Mouse (Mus musculus): ENCODE measurements at regions not wholly inside any gene's neighbourhood (a gene's known extent, or its start where the extent isn't known, plus 50 kb on each side); places are given as distances from the start of the nearest gene placed in this dataset.

GRCm38 (mm10) chr7:89073939-89074690 lies 329.9 kb downstream of the Tmem135 start:
- TF ChIP-seq CTCF (IDR thresholded peaks at IDR 0.05; ENCODE audit: low read depth) (no peak), EP300 (IDR thresholded peaks at IDR 0.05; ENCODE audit: low read depth) (no peak)
